Mouse (Mus musculus): ENCODE data around the gene Bend3.

Gene Bend3

DNA sequence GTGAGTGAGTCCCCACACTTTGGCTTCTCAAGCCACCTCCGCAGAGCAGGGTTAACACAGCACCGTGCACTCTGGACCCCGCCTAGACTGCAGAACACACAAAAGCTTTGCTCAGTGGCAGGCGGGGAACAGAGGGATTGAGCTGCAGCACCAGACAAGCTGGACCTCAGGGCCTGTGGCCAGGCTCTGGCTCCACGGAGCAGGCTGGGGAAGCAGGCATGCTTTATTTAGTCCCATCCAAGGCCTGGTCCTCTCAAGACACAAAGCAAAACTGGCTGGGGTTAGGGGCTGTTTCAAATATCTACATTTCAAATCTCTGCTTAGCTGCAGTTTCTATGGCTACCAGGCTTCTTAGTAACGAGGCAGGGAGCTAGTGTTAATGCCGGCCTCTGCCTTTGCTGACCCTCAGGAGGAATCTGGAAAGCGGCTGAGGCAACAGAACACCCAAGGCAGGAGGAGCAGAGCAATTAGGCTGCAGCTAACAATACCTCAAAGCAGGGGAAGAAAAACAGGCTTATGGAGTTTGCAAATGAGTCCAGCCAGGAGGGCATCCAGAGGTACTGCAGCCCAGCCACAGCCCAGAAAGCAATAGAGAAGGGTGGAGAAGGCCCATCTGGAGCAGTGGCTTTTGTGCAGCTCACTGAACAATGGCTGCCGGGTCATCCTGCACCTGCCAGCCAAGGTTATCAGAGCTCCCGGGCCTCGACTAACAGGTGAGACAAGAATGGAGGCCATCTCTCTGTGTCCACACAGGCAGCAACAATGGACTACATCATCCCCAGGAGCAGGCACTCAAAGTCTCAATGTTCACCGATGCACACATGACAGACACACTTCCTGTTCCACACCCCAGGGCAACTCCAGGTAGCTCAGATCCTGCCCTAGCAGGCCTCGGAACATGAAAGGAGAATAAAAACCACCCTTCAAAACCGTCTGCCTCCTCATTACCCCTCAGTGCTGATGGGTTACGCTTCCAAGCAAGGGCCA is 48.9 kb downstream of the Bend3 start:
- peak; percentile 26 for DNase-seq (ENCODE audit: low read depth, low spot score)

DNA sequence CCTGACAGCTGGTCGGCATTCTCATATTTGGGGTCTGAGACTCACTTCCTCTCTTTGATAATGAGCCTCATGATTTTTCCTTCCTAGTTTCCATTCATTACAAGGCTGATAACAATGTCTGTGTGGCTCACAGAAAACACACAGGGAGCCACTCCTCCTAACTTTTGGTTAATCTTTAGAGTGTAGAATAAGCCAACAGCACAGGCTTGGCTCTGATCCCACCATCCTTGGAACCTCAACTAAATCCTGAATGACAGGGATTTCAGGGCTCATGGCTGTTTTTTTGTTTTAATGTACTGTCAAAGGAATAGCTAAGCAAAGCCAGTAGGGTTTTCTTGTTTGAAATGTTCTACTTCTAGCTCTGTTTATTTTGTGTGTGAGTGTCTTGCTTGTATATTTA is 55.8 kb downstream of the Bend3 start:
- DNase-seq (ENCODE audit: low read depth, low spot score) = no peak

DNA sequence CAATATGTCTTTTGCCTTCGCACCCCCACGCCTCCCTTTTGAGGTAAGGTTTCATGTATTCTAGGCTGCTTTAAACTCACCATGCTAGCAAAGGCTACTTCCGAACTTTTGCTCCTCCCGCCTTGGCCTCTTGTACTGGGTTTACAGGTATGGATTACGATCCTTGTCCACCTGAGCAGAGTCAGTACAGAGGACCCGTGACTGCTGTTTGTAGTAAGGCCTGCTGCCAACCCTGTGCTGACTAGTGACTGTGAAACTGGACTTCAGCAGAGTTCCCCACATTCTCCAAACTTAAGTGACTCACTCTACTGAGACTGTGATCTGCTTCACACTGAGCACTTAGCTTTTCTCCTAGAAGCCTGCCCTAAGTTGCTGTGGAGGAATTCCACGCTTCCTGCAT is 59.0 kb downstream of the Bend3 start:
- no peak for DNase-seq (ENCODE audit: low read depth, low spot score)

DNA sequence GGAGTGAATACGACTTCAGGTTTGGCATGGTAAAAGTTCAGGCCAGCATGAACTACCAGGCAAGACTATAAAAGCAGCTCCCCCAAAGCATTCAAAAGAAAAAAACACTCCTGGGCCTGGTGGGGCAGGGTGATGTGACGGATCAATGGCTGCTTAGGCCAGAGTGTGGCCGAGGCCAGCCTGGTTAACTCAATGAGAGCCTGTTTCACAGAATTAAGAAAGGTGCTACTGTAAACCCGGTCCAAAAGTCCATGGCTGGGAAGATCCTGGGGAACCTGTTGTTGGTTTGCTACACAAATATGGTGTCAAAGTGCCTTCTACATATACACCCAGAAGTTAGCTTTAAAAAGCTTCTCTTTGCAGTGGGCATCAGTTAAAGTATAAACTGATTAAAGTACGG is 60.2 kb downstream of the Bend3 start:
- no peak for DNase-seq (ENCODE audit: low read depth, low spot score)

DNA sequence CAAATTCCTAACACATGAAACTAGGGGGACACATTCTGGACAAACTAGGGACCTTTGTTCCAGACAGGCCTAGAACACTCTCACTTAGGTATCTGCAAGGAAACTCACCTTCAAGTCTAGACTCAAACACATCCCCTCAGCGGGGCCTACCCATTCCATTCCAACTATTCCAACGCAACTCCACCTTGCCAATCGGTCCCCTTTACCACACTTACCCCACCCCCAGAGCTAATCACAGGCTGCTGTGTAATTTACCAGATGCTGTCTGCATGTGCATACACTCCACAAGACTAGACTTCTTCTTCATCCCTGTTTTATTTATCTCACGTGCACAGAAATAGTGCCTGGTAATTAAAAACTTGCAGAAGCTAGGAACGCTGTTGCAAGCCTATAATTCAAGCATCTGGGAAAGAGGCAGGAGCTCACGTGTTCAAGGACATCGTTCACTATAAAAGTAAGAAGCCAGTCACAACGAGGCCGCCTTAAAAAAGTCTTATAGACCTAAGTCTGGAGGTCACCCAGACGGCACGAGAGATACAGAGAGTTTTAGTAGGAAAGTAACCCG is 61.2 kb downstream of the Bend3 start:
- no peak for DNase-seq (ENCODE audit: low read depth, low spot score)

DNA sequence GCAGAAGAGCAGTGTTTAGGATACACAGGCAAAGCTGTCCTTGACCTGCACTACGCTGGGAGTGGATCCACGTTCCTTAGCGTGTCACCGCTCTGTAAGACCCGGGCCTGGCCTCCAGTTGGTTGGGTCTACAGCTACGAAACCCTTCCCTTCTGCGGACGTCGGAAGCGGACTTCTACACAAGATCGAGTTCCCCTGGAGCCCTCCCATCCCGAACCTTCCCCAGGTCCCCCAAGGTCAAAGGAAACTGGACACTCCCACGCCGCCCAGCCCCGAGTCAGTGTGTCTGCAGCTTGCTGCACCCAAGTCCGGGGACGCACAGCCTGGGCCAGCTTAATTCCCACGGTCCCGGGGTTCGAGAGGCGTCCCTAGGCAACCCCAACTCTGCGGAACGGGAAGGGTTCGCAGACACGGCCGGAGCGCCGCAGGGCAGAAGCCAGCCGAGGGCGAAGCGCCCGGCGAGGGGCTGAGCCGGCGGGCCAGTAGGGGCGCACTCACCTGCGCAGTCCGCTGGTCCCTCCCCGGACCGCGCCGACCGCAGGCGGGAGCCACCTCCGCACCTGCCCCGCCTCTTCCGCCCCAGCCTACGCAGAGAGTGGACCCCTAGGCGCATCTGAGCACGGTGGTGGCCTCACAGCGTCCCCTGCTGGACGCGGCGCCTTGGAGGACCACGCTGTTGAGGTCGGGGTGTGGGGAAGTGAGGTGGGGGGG is 62.0 kb downstream of the Bend3 start, which contains the start of gene 1700021F05Rik:
1700021F05Rik (minus strand) TSS at position 553 of the 711 bp plus-strand sequence.
- peak; percentile 96 for DNase-seq (ENCODE audit: low read depth, low spot score)

DNA sequence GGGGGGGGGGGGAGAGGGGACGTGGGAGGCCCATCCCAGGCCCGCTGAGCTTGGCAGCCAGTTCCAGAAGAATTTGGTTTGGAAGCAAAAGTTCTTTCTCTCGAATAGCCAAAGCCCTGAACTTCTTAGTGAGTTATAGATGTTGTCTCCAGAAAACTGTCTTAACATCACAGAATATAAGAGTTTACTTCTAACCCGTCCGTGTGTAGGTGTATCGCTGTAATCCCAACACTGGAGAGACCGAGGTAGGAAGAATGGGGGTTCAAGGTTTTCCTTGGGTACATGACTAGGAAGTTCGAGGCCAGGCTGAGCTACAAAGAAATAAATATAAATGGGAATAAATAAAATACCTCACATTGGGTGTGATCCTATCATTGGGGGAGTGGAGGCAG is 62.5 kb downstream of the Bend3 start:
- no peak for DNase-seq (ENCODE audit: low read depth, low spot score)

DNA sequence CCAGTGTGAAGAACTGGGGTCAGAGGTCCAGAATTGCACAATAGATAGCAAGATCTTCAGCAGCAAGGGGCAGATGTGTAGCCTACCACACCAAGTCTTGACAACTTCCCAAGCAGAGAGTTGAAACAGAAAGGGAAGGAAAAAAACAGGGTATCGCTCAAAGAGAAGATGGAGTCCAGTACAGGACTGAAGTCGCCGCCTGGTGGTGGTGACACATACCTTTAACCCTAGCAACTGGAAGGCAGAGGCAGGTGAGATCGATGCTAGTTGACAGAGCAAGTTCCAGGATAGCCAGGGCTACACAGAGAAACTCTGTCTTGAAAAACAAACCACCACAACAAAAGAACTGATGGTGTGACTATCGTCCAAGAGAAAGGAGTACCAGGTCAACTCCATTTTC is 70.8 kb downstream of the Bend3 start:
- DNase-seq (ENCODE audit: low read depth, low spot score) = peak; percentile 73

DNA sequence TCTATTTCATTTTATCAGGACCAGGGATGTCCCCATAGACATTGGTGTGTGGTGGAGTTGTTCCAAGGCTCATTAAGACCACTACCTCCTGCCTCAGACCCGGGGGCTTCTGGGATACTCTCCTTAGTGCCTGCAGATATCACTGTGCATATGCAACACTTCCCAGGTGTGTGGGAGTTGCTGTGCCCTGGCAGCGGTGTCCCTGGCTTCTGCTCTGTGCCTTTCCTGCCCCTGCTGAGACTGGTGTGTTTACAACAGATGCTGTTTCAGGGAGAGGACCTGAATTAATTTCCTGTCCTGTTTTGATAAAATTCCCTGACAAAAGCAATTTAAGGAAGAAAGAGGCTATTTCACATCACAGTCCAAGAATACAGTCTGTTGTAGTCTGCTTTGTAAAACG is 72.3 kb downstream of the Bend3 start:
- DNase-seq (ENCODE audit: low read depth, low spot score) = no peak

DNA sequence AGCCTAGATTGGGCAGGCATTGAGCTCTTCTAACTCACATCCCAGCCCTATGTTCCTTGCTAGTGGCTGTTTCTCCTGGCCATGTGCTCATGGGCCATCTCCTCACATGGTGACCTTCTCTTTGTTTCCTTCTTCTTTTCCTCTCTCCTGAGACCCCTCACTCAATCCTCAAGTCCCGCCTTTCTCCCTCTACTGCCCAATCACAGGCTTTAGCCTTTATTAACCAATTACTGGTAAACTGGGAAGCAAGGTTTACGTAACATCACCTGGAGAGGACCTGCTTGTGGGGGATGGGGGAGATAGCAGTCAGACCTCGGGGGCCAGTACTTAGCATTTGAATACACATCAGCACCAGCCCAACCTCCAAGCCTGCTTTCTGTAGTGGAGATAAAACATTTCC is 72.8 kb downstream of the Bend3 start:
- peak; percentile 96 for DNase-seq (ENCODE audit: low read depth, low spot score)

DNA sequence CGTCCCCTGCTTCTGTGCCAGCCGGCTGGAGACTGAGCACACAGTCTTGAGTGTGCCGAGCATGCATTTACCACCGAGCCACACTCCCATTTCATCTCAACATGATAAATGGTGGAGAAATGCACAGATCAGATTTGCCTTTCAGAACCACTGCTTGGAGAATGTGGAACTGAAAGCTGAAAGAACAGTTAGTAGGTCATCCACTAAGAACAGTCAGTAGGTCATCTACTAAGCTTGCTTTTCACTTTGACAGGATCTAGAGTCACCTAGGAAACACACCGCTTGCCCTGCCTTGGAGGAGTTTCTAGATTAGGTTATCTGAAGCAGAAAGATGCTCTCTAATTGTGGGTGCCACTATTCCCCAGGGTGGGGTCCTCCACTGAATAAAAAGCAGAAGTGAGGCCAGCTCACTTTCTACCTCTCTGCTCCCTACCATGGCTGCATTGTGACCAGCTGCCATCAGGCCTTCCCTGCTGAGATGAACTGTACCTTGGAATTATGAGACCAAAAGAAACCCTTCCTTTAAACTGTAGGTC is 79.1 kb downstream of the Bend3 start:
- DNase-seq (ENCODE audit: low read depth, low spot score) = no peak

DNA sequence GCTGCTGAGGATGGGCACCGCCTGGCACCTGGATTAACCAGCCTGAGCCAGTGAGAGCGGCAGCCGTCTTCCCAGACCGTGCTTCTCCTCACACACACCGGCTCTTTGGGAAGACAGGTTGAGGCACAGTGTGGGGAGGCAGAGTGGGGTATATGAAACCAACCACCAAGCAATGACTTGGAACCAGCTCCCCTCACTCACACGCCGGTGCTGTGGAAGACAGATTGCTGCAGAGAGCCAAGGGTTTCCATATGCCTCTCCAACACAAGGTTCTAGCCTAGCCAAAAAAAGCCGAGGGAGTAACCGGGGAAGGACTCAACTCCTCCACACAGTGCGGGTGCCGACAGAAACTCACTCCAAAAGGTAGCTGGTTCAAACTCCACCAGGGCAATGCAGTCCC is 80.7 kb downstream of the Bend3 start:
- DNase-seq (ENCODE audit: low read depth, low spot score) = no peak

DNA sequence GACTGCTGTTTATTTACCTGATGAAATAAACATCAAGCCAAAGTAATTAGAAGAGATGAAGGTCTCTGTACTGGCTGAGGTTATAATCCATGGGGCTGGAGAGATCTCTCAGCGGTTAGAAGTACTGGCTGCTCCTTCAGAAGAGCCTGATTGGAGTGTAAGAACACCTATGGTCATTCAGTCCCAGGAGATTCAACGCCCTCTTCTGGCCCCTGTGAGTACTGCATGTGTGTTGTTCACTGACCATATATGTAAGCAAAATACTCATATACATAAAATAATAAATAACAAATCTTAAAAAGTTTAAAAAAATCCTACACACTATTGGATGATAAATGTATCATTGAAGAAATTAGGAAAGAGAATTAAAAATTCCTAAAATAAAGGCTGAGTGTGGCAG is 82.1 kb downstream of the Bend3 start:
- peak; percentile 66 for DNase-seq (ENCODE audit: low read depth, low spot score)

DNA sequence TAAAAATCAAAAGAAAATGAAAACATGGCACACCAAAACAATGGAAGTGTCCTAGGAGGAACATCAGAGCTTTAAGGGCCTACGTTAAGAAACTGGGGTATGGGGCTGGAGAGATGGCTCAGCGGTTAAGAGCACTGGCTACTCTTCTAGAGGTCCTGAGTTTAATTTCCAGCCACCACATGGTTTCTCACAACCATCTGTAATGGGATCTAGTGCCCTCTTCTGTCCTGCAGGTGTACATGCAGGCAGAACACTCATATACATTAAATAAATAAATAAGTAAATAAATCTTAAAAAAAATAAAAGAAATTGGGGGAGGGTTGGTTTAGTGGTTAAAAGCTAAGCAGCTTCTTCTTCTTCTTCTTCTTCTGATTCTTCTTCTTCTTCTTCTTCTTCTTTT is 82.7 kb downstream of the Bend3 start:
- peak; percentile 61 for DNase-seq (ENCODE audit: low read depth, low spot score)
